8 mouse cellular contexts compared by ENCODE assay signal in genomic region chr11:103170111-103170493, GRCm38 (mm10). TPM values are rescaled to one million over a fixed set of nuclear protein-coding genes. Genes with fewer than 3 reads are reported as not detected.
A peak's percentile ranks its signal among the peaks of the same experiment; 100 is the strongest.
DNase-seq lines count a peak whose midpoint lies in the region; ATAC-seq and TF ChIP-seq lines count a peak whose summit lies in the region.

No protein-coding gene starts in this region.

- 56% methylated on average over 3 of the region's 3 CpGs for WGBS in heart, embryonic 15.5 days
- WGBS in bone marrow, adult 2 months: 29% methylated on average over 3 of the region's 3 CpGs
- WGBS in hindbrain, embryonic 12.5 days: 47% methylated on average over 3 of the region's 3 CpGs
- WGBS in midbrain, embryonic 13.5 days: 49% methylated on average over 3 of the region's 3 CpGs

- H3K4me2 ChIP-seq in heart, embryonic 15.5 days: peak overlapping the region; percentile 96
- peak overlapping the region; percentile 98 for H3K4me2 ChIP-seq in hindbrain, embryonic 12.5 days (replicated peaks)
- H3K4me2 ChIP-seq in midbrain, embryonic 13.5 days (replicated peaks): peak overlapping the region; percentile 85

- H3K36me3 ChIP-seq in heart, embryonic 15.5 days: no peaks in the 10 kb centered on the region
- no peaks in the 10 kb centered on the region for H3K36me3 ChIP-seq in hindbrain, embryonic 12.5 days
- H3K36me3 ChIP-seq in midbrain, embryonic 13.5 days: no peaks in the 10 kb centered on the region

- H3K27me3 ChIP-seq in heart, embryonic 15.5 days: peaks cover 31% of the 10 kb centered on the region
- peaks cover 57% of the 10 kb centered on the region for H3K27me3 ChIP-seq in hindbrain, embryonic 12.5 days
- peaks cover 55% of the 10 kb centered on the region for H3K27me3 ChIP-seq in midbrain, embryonic 13.5 days

- H3K4me1 ChIP-seq in heart, embryonic 15.5 days (replicated peaks): peaks cover 27% of the 10 kb centered on the region
- peaks cover 4% of the 10 kb centered on the region for H3K4me1 ChIP-seq in bone marrow, adult 2 months (ENCODE audit: control insufficient read depth, insufficient read depth, low read length)
- H3K4me1 ChIP-seq in hindbrain, embryonic 12.5 days: peaks cover 14% of the 10 kb centered on the region
- peaks cover 31% of the 10 kb centered on the region for H3K4me1 ChIP-seq in midbrain, embryonic 13.5 days (replicated peaks)

- intact Hi-C loops in heart, postnatal 14 days (cut with DNase I): no loop called here

- no peak overlapping the region for H3K27ac ChIP-seq in heart, embryonic 15.5 days
- H3K27ac ChIP-seq in bone marrow, adult 2 months (ENCODE audit: control insufficient read depth, insufficient read depth, low read depth, low read length, poor library complexity): peak overlapping the region; percentile 96
- no peak overlapping the region for H3K27ac ChIP-seq in hindbrain, embryonic 12.5 days
- H3K27ac ChIP-seq in midbrain, embryonic 13.5 days: no peak overlapping the region

- no peak for DNase-seq in heart, postnatal 14 days
- DNase-seq in layer of hippocampus, adult 9-11 months: no peak
- no peak for DNase-seq in right cerebral cortex, postnatal 14 days
- DNase-seq in layer of hippocampus, postnatal 36 days: no peak

- no peak overlapping the region for H3K9ac ChIP-seq in heart, embryonic 15.5 days
- H3K9ac ChIP-seq in hindbrain, embryonic 12.5 days: peak overlapping the region; percentile 81
- peak overlapping the region; percentile 71 for H3K9ac ChIP-seq in midbrain, embryonic 13.5 days (replicated peaks)

- no peak for TF ChIP-seq CTCF in bone marrow, adult 2 months (IDR thresholded peaks at IDR 0.05; ENCODE audit: control insufficient read depth, insufficient read depth, low read length)

- H3K9me3 ChIP-seq in heart, embryonic 15.5 days (replicated peaks): no peaks in the 10 kb centered on the region
- H3K9me3 ChIP-seq in hindbrain, embryonic 12.5 days (replicated peaks): no peaks in the 10 kb centered on the region
- H3K9me3 ChIP-seq in midbrain, embryonic 13.5 days: no peaks in the 10 kb centered on the region

- no peak for ATAC-seq in heart, embryonic 15.5 days (replicated peaks; ENCODE audit: insufficient number of reproducible peaks, insufficient read depth, low FRiP score, low read depth)
- ATAC-seq in hindbrain, embryonic 12.5 days (ENCODE audit: low FRiP score): no peak
- ATAC-seq in midbrain, embryonic 13.5 days: no peak

- no peak for TF ChIP-seq POLR2A in bone marrow, adult 2 months (IDR thresholded peaks at IDR 0.05; ENCODE audit: borderline replicate concordance, control insufficient read depth, low read depth, low read length)

- peak overlapping the region; percentile 65 for H3K4me3 ChIP-seq in heart, embryonic 15.5 days
- peak overlapping the region; percentile 36 for H3K4me3 ChIP-seq in bone marrow, adult 2 months (replicated peaks; ENCODE audit: control insufficient read depth, low read depth, low read length)
- peak overlapping the region; percentile 72 for H3K4me3 ChIP-seq in hindbrain, embryonic 12.5 days
- peak overlapping the region; percentile 68 for H3K4me3 ChIP-seq in midbrain, embryonic 13.5 days (replicated peaks)

RNA-seq across cellular contexts. Expression of gene Fmnl1, which starts 0.8 kb away (rescaled TPM):
- 1.5 and 4.6 TPM in 2 replicates for polyA plus RNA-seq in heart, embryonic 15.5 days (2015; fragmentation: Nextera tagmentation; extraction: Ambion mirVana)
- total RNA-seq in heart, postnatal 14 days (2021): 10 to 100 TPM; 16.8 to 21.6 TPM
- polyA plus RNA-seq in bone marrow, adult 2 months (2011; ENCODE audit: insufficient read depth, insufficient read length, low replicate concordance, missing spikeins): 42.0 and 121 TPM in 2 replicates
- polyA plus RNA-seq in hindbrain, embryonic 12.5 days (2016; fragmentation: Nextera tagmentation; extraction: Ambion mirVana): 1.4 and 1.6 TPM in 2 replicates
- polyA plus RNA-seq in midbrain, embryonic 13.5 days (2015; fragmentation: Nextera tagmentation; extraction: Ambion mirVana): 1.7 and 3.7 TPM in 2 replicates
- 100 to 1,000 TPM; 136 to 154 TPM for total RNA-seq in layer of hippocampus, postnatal 36 days (2021)

RNA-seq across cellular contexts. Expression of gene Hexim2, which starts 37.9 kb away (rescaled TPM):
- polyA plus RNA-seq in heart, embryonic 15.5 days (2015; fragmentation: Nextera tagmentation; extraction: Ambion mirVana): 5.5 and 6.4 TPM in 2 replicates
- 1 to 10 TPM; 1.8 to 3.3 TPM for total RNA-seq in heart, postnatal 14 days (2021)
- 2.8 and 5.7 TPM in 2 replicates for polyA plus RNA-seq in bone marrow, adult 2 months (2011; ENCODE audit: insufficient read depth, insufficient read length, low replicate concordance, missing spikeins)
- polyA plus RNA-seq in hindbrain, embryonic 12.5 days (2016; fragmentation: Nextera tagmentation; extraction: Ambion mirVana): 12.0 and 12.9 TPM in 2 replicates
- 18.8 and 20.0 TPM in 2 replicates for polyA plus RNA-seq in midbrain, embryonic 13.5 days (2015; fragmentation: Nextera tagmentation; extraction: Ambion mirVana)
- total RNA-seq in layer of hippocampus, postnatal 36 days (2021): 10 to 100 TPM; 14.8 to 14.9 TPM

RNA-seq across cellular contexts. Expression of gene 1700023F06Rik, which starts 38.3 kb away (rescaled TPM):
- 0.18 and 0.37 TPM in 2 replicates for polyA plus RNA-seq in heart, embryonic 15.5 days (2015; fragmentation: Nextera tagmentation; extraction: Ambion mirVana)
- not detected for total RNA-seq in heart, postnatal 14 days (2021)
- not detected in 2 replicates for polyA plus RNA-seq in bone marrow, adult 2 months (2011; ENCODE audit: insufficient read depth, insufficient read length, low replicate concordance, missing spikeins)
- 0.34 and 0.71 TPM in 2 replicates for polyA plus RNA-seq in hindbrain, embryonic 12.5 days (2016; fragmentation: Nextera tagmentation; extraction: Ambion mirVana)
- polyA plus RNA-seq in midbrain, embryonic 13.5 days (2015; fragmentation: Nextera tagmentation; extraction: Ambion mirVana): 0.70 and 0.71 TPM in 2 replicates
- 1 to 10 TPM; 1.5 to 2.3 TPM for total RNA-seq in layer of hippocampus, postnatal 36 days (2021)

RNA-seq across cellular contexts. Expression of gene Spata32, which starts 48.1 kb away (rescaled TPM):
- polyA plus RNA-seq in heart, embryonic 15.5 days (2015; fragmentation: Nextera tagmentation; extraction: Ambion mirVana): not detected in 2 replicates
- total RNA-seq in heart, postnatal 14 days (2021): not detected
- not detected in 2 replicates for polyA plus RNA-seq in bone marrow, adult 2 months (2011; ENCODE audit: insufficient read depth, insufficient read length, low replicate concordance, missing spikeins)
- polyA plus RNA-seq in hindbrain, embryonic 12.5 days (2016; fragmentation: Nextera tagmentation; extraction: Ambion mirVana): 0.21 TPM in 1 of 2 replicates, not detected in the other
- polyA plus RNA-seq in midbrain, embryonic 13.5 days (2015; fragmentation: Nextera tagmentation; extraction: Ambion mirVana): 0.43 and 0.48 TPM in 2 replicates
- 1 to 10 TPM in 1 of 2 experiments, under 1 TPM in 1; 0.72 to 1.6 TPM for total RNA-seq in layer of hippocampus, postnatal 36 days (2021)

RNA-seq across cellular contexts. Expression of gene Hexim1, which starts 54.1 kb away (rescaled TPM):
- 2.6 and 3.0 TPM in 2 replicates for polyA plus RNA-seq in heart, embryonic 15.5 days (2015; fragmentation: Nextera tagmentation; extraction: Ambion mirVana)
- 10 to 100 TPM; 18.5 to 20.4 TPM for total RNA-seq in heart, postnatal 14 days (2021)
- polyA plus RNA-seq in bone marrow, adult 2 months (2011; ENCODE audit: insufficient read depth, insufficient read length, low replicate concordance, missing spikeins): 14.0 and 21.8 TPM in 2 replicates
- polyA plus RNA-seq in hindbrain, embryonic 12.5 days (2016; fragmentation: Nextera tagmentation; extraction: Ambion mirVana): 3.8 and 4.0 TPM in 2 replicates
- polyA plus RNA-seq in midbrain, embryonic 13.5 days (2015; fragmentation: Nextera tagmentation; extraction: Ambion mirVana): 3.5 and 3.9 TPM in 2 replicates
- total RNA-seq in layer of hippocampus, postnatal 36 days (2021): 10 to 100 TPM; 52.7 to 56.1 TPM
